Mouse (Mus musculus): ENCODE data around the gene Spata46. TPM values are rescaled to one million over a fixed set of nuclear protein-coding genes. Genes with fewer than 3 reads are reported as not detected.

The Spata46 gene
- polyA plus RNA-seq, 1 experiment from 2014 or later: 2.1 TPM

DNA sequence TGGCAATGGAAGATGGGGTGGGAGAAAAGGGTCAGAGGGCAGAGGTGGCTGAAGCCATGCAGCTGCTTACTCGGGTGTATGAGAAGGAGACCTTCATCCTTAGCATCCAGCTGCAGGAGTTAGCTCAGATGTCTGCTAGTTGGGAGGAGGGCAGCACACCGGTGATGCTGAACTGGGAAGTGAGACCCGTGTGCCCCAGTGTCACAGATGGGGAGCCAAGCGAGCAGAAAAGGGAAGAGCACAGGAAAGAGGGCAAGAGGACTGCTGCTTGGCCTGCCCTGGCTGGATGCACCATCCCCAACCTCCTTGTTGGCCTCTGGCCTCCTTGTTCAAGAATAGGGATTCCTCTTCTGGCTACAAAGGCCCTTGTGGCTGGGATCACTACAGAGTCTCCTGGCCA is 9.1 kb upstream of the Spata46 start:
- Histone ChIP-seq H3K27ac (ENCODE audit: low read length) (no peak overlapping the region), H3K9me3 (ENCODE audit: low read length) (no peaks in the 10 kb centered on the region), H3K4me1 (ENCODE audit: insufficient read depth, low read length) (peaks cover 4% of the 10 kb centered on the region; the same call in 1 of the 2 replicates), H3K9ac (replicated peaks; ENCODE audit: low read length) (no peak overlapping the region), H3K4me2 (replicated peaks; ENCODE audit: low read depth, low read length) (no peak overlapping the region), H3K36me3 (ENCODE audit: insufficient read depth, low read length) (no peaks in the 10 kb centered on the region), H3K4me3 (ENCODE audit: low read length) (no peak overlapping the region), H3K27me3 (ENCODE audit: insufficient read depth, low read length) (no peaks in the 10 kb centered on the region)
- 35% methylated on average over 4 of the region's 4 CpGs for WGBS
- peak; percentile 73; the same call in 1 of the 2 replicates for ATAC-seq (ENCODE audit: low FRiP score, low TSS enrichment)

DNA sequence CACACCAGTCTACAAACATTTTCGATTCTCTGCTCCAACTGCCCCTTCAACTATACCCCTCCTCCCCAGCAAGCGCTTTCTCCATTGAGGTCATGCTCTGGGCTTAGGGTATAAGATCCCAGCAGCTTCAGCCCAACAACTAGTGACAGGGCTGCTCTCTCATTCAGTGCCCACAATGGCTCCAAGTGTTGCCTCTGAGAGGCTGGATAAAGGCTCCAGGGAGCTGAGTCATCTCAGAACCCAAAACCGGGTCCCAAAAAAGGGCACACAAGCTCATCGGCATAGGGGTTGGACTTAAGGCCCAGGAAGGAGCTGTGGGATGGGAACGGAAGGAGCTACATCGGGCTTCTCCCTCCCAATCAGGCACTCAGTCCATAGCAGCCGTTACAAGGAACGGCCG is 6.9 kb upstream of the Spata46 start:
- ATAC-seq (ENCODE audit: low FRiP score, low TSS enrichment): no peak
- Histone ChIP-seq H3K27me3 (ENCODE audit: insufficient read depth, low read length) (no peaks in the 10 kb centered on the region), H3K27ac (ENCODE audit: low read length) (no peak overlapping the region), H3K36me3 (ENCODE audit: insufficient read depth, low read length) (0 out of 2 replicates have a peak, but pooled peaks cover 3% of the 10 kb centered on the region), H3K9me3 (ENCODE audit: low read length) (no peaks in the 10 kb centered on the region), H3K4me2 (replicated peaks; ENCODE audit: low read depth, low read length) (no peak overlapping the region), H3K4me1 (ENCODE audit: insufficient read depth, low read length) (peaks cover 4% of the 10 kb centered on the region; the same call in 1 of the 2 replicates), H3K9ac (replicated peaks; ENCODE audit: low read length) (no peak overlapping the region), H3K4me3 (ENCODE audit: low read length) (no peak overlapping the region)
- 91% methylated on average over 9 of the region's 9 CpGs for WGBS

- Histone ChIP-seq H3K9me3 (ENCODE audit: low read length) (no peaks in the 10 kb centered on the region), H3K27ac (ENCODE audit: low read length) (no peak overlapping the region), H3K27me3 (ENCODE audit: insufficient read depth, low read length) (no peaks in the 10 kb centered on the region), H3K4me1 (ENCODE audit: insufficient read depth, low read length) (peaks cover 4% of the 10 kb centered on the region; the same call in 1 of the 2 replicates), H3K36me3 (ENCODE audit: insufficient read depth, low read length) (0 out of 2 replicates have a peak, but pooled peaks cover 3% of the 10 kb centered on the region), H3K9ac (replicated peaks; ENCODE audit: low read length) (no peak overlapping the region), H3K4me3 (ENCODE audit: low read length) (no peak overlapping the region), H3K4me2 (replicated peaks; ENCODE audit: low read depth, low read length) (no peak overlapping the region)
- 79% methylated on average over 6 of the region's 6 CpGs for WGBS
- no peak for ATAC-seq (ENCODE audit: low FRiP score, low TSS enrichment)
Observed at GRCm38 (mm10) chr1:170302456-170302855, 6.1 kb upstream of the Spata46 start.

DNA sequence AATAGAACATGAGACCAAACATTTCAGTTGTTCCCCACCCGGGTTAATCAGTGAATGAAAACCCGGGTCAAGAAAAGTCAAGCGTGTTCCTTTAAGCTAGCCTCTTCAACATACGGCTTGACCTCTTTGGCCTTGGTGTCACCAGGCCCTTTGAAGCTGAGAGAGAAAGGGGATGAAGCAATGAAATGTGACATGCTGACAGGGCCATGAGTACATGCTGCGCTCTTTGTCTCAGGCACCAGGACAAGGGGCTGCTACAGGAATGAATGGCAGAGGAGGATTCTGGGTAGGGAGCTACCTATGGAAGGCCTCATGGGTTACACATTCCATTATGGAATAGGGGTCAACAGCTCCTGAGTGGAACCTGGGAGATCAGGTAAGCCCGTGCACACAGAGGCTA is 5.5 kb upstream of the Spata46 start:
- Histone ChIP-seq H3K4me1 (ENCODE audit: insufficient read depth, low read length) (peaks cover 4% of the 10 kb centered on the region; the same call in 1 of the 2 replicates), H3K36me3 (ENCODE audit: insufficient read depth, low read length) (0 out of 2 replicates have a peak, but pooled peaks cover 3% of the 10 kb centered on the region), H3K27ac (ENCODE audit: low read length) (no peak overlapping the region), H3K4me2 (replicated peaks; ENCODE audit: low read depth, low read length) (no peak overlapping the region), H3K27me3 (ENCODE audit: insufficient read depth, low read length) (no peaks in the 10 kb centered on the region), H3K9me3 (ENCODE audit: low read length) (no peaks in the 10 kb centered on the region), H3K4me3 (ENCODE audit: low read length) (no peak overlapping the region), H3K9ac (replicated peaks; ENCODE audit: low read length) (no peak overlapping the region)
- WGBS: 66% methylated on average over 6 of the region's 6 CpGs
- ATAC-seq (ENCODE audit: low FRiP score, low TSS enrichment): no peak

- no peak overlapping the region for H3K9ac ChIP-seq (replicated peaks; ENCODE audit: low read length)
- no peak overlapping the region for H3K4me2 ChIP-seq (replicated peaks; ENCODE audit: low read depth, low read length)
- 0 out of 2 replicates have a peak, but pooled peaks cover 3% of the 10 kb centered on the region for H3K36me3 ChIP-seq (ENCODE audit: insufficient read depth, low read length)
- no peaks in the 10 kb centered on the region for H3K27me3 ChIP-seq (ENCODE audit: insufficient read depth, low read length)
- H3K4me3 ChIP-seq (ENCODE audit: low read length): no peak overlapping the region
- WGBS: 86% methylated on average over 10 of the region's 10 CpGs
- ATAC-seq (ENCODE audit: low FRiP score, low TSS enrichment): no peak
- H3K27ac ChIP-seq (ENCODE audit: low read length): no peak overlapping the region
- H3K9me3 ChIP-seq (ENCODE audit: low read length): no peaks in the 10 kb centered on the region
- no peaks in the 10 kb centered on the region for H3K4me1 ChIP-seq (ENCODE audit: insufficient read depth, low read length)
Observed at GRCm38 (mm10) chr1:170305002-170305401, 3.6 kb upstream of the Spata46 start.

DNA sequence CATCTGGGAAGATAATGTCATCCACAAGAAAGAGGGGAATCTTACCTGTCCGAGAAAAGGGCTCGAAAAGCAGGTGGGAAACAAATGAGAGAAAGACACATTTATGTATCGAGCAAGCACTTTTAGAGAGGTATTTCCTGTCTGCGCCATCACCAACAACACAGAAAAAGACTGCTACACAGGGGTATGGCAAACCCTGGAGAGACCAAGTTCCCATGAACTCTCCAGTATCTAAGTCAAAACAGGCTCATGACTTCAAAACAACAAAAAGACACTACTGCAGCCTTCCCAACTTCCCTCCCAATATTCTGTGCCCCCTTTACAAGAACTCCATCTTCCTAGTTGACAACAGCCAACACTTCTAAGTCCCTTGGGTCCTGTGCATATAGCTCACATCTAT is 2.4 kb upstream of the Spata46 start, which contains the start of gene Gm7694:
Gm7694 (minus strand) TSS at position 101 of the 400 bp plus-strand sequence.
- Histone ChIP-seq H3K27ac (ENCODE audit: low read length) (no peak within 1 kb of the TSS), H3K9me3 (ENCODE audit: low read length) (no peaks in the 10 kb centered on the region), H3K4me3 (ENCODE audit: low read length) (no peak within 1 kb of the TSS), H3K9ac (replicated peaks; ENCODE audit: low read length) (no peak within 1 kb of the TSS), H3K4me2 (replicated peaks; ENCODE audit: low read depth, low read length) (no peak within 1 kb of the TSS), H3K36me3 (ENCODE audit: insufficient read depth, low read length) (0 out of 2 replicates have a peak, but pooled peaks cover 3% of the 10 kb centered on the region), H3K4me1 (ENCODE audit: insufficient read depth, low read length) (no peaks in the 10 kb centered on the region), H3K27me3 (ENCODE audit: insufficient read depth, low read length) (no peaks in the 10 kb centered on the region)
- 92% methylated on average over 4 of the region's 4 CpGs for WGBS
- ATAC-seq (ENCODE audit: low FRiP score, low TSS enrichment): no peak

DNA sequence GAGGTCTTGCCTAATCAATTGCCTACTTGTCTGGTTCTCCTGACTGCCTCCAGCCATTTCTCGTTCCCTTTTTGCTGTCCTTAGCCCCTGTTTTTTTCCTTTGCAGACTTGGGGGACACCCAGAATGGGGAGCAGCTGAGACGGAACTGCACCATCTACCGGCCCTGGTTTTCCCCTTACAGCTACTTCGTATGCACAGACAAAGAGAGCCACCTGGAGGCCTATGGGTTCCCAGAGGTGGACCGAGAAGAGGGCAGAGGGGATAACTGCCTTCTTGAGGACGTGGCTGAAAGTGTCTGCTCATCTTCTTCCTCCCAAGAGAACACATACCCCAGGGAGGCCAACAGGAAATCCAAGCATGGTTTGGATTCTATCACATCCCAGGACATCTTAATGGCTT is 2.8 kb downstream of the Spata46 start:
- Histone ChIP-seq H3K4me2 (replicated peaks; ENCODE audit: low read depth, low read length) (no peak overlapping the region), H3K27ac (ENCODE audit: low read length) (no peak overlapping the region), H3K27me3 (ENCODE audit: insufficient read depth, low read length) (no peaks in the 10 kb centered on the region), H3K9ac (replicated peaks; ENCODE audit: low read length) (no peak overlapping the region), H3K9me3 (ENCODE audit: low read length) (no peaks in the 10 kb centered on the region), H3K4me1 (ENCODE audit: insufficient read depth, low read length) (no peaks in the 10 kb centered on the region), H3K4me3 (ENCODE audit: low read length) (no peak overlapping the region), H3K36me3 (ENCODE audit: insufficient read depth, low read length) (no peaks in the 10 kb centered on the region)
- no peak for ATAC-seq (ENCODE audit: low FRiP score, low TSS enrichment)
- 80% methylated on average over 6 of the region's 6 CpGs for WGBS

- Histone ChIP-seq H3K9ac (replicated peaks; ENCODE audit: low read length) (no peak overlapping the region), H3K27me3 (ENCODE audit: insufficient read depth, low read length) (no peaks in the 10 kb centered on the region), H3K4me3 (ENCODE audit: low read length) (no peak overlapping the region), H3K27ac (ENCODE audit: low read length) (no peak overlapping the region), H3K36me3 (ENCODE audit: insufficient read depth, low read length) (no peaks in the 10 kb centered on the region), H3K4me1 (ENCODE audit: insufficient read depth, low read length) (no peaks in the 10 kb centered on the region), H3K4me2 (replicated peaks; ENCODE audit: low read depth, low read length) (no peak overlapping the region), H3K9me3 (ENCODE audit: low read length) (no peaks in the 10 kb centered on the region)
- 55% methylated on average over 2 of the region's 2 CpGs for WGBS
- no peak for ATAC-seq (ENCODE audit: low FRiP score, low TSS enrichment)
Observed at GRCm38 (mm10) chr1:170322046-170322445, 13.4 kb downstream of the Spata46 start.

DNA sequence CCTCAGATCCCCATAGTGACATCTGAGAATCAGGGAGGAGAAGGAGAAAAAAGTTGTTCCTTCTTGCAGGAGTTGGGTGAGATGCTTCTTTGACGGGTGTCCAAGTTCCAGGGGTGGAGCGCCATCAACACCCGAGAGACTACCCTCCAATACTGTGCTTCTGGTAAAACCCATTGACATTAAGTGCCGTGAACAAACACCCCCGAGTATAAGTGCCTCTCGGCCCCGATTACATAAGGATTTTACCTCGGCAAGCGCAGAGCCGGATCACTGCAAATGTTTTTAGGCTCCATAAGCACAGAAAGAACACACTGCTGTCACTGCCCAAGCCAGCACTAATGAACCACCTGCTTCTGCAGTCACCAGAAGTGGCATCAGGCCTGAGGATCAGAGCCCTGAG is 14.4 kb downstream of the Spata46 start:
- Histone ChIP-seq H3K4me2 (replicated peaks; ENCODE audit: low read depth, low read length) (no peak overlapping the region), H3K36me3 (ENCODE audit: insufficient read depth, low read length) (no peaks in the 10 kb centered on the region), H3K27me3 (ENCODE audit: insufficient read depth, low read length) (no peaks in the 10 kb centered on the region), H3K4me1 (ENCODE audit: insufficient read depth, low read length) (no peaks in the 10 kb centered on the region), H3K27ac (ENCODE audit: low read length) (no peak overlapping the region), H3K9ac (replicated peaks; ENCODE audit: low read length) (no peak overlapping the region), H3K4me3 (ENCODE audit: low read length) (no peak overlapping the region), H3K9me3 (ENCODE audit: low read length) (no peaks in the 10 kb centered on the region)
- 82% methylated on average over 10 of the region's 10 CpGs for WGBS
- ATAC-seq (ENCODE audit: low FRiP score, low TSS enrichment): no peak

- 91% methylated on average over 1 of the region's 1 CpGs for WGBS
- no peaks in the 10 kb centered on the region for H3K27me3 ChIP-seq (ENCODE audit: insufficient read depth, low read length)
- no peaks in the 10 kb centered on the region for H3K4me1 ChIP-seq (ENCODE audit: insufficient read depth, low read length)
- no peak overlapping the region for H3K4me3 ChIP-seq (ENCODE audit: low read length)
- H3K4me2 ChIP-seq (replicated peaks; ENCODE audit: low read depth, low read length): no peak overlapping the region
- H3K36me3 ChIP-seq (ENCODE audit: insufficient read depth, low read length): no peaks in the 10 kb centered on the region
- no peaks in the 10 kb centered on the region for H3K9me3 ChIP-seq (ENCODE audit: low read length)
- H3K27ac ChIP-seq (ENCODE audit: low read length): no peak overlapping the region
- H3K9ac ChIP-seq (replicated peaks; ENCODE audit: low read length): no peak overlapping the region
- no peak for ATAC-seq (ENCODE audit: low FRiP score, low TSS enrichment)
Observed at GRCm38 (mm10) chr1:170324312-170324711, 15.7 kb downstream of the Spata46 start.

All from kidney, embryonic 16.5 days (tissue).